Mouse (Mus musculus): ENCODE measurements around the gene B4galt5. TPM values are rescaled to one million over a fixed set of nuclear protein-coding genes. Genes with fewer than 3 reads are reported as not detected.

B4galt5 gene
- polyA plus RNA-seq, 1 experiment from 2014 or later: 58.7 TPM

DNA sequence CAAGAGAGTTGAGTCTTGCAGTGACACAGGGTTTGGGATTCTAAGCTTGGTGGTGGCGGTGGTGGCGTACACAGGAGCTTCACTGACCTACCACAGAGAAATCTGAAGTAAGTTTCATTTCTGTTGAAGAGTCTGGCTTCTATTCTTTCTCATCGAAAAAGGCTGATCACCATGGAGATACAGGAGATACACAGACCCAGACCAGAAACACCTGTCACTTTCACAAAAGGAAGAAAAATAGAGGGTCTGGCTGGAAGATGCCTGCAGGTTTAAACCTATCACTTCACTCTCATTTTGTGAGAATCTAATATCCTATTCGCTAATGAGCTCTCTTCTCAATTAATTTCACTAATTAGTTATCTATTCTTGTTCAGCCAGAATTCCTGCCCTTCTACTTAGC, 1.6 kb downstream of the B4galt5 start:
- DNase-seq (ENCODE audit: low read depth, low spot score) (no peak), ATAC-seq (no peak)
- TF ChIP-seq CTCF (IDR thresholded peaks at IDR 0.05): no peak
- in situ Hi-C loops (cut with MboI; ENCODE audit: low pct_unique_long_range_greater_than_20kb): loop anchor here (5.0 kb wide), 1 partner anchor 75 kb away; the partner anchor contains the start of gene Slc9a8
- ChIA-PET POLR2A (interaction anchor here (0.7 kb wide), 1 partner anchor 71 kb away, joined by 3 read pairs; no protein-coding TSS in a partner anchor), CTCF (interaction anchor here (1.1 to 1.6 kb wide), 2 partner anchors 32 to 275 kb away, joined by 3 read pairs; no protein-coding TSS in a partner anchor)
- no peaks in the 10 kb centered on the region for H3K27me3 ChIP-seq

DNA sequence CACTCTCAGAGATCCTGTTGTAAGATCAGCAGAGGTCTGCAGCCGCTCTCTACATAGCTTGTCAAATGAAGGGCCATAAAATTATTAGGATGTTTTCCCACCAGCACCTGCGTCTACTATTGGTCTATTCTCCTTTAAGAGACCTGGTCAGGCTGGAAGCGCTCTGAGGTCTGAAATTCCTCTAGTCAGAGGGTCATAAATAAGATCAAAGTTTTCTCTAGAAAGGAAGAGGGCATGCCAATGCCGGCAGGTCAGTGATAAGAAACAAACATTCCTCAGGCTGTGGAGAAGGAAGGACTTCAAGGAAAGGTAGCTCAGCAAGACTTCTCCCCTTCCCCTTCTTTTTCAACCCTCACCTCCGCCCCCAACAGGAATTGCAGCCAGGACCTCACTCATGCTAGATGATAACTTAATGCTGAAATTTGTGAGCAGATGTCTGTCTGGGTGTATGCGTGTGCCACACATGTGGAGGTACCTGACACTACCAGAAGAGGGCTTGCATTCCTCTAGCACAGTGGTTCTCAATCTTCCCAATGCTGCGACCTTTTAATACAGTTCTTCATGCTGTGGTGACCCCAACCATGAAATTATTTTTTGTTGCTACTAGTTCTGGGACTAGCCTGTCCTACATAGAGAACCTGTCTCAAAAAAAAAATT, 3.3 kb downstream of the B4galt5 start:
- TF ChIP-seq CTCF (IDR thresholded peaks at IDR 0.05): no peak
- in situ Hi-C loops (cut with MboI; ENCODE audit: low pct_unique_long_range_greater_than_20kb): loop anchor here (5.0 kb wide), 1 partner anchor 77 kb away; the partner anchor contains the start of gene Slc9a8
- ATAC-seq (no peak), DNase-seq (ENCODE audit: low read depth, low spot score) (no peak)
- CTCF ChIA-PET: interaction anchor here (0.9 to 1.4 kb wide), 3 partner anchors 40 to 74 kb away, joined by 3 to 5 read pairs (median 3); no protein-coding TSS in a partner anchor
- POLR2A ChIA-PET: no interaction called here
- H3K27me3 ChIP-seq: no peaks in the 10 kb centered on the region

DNA sequence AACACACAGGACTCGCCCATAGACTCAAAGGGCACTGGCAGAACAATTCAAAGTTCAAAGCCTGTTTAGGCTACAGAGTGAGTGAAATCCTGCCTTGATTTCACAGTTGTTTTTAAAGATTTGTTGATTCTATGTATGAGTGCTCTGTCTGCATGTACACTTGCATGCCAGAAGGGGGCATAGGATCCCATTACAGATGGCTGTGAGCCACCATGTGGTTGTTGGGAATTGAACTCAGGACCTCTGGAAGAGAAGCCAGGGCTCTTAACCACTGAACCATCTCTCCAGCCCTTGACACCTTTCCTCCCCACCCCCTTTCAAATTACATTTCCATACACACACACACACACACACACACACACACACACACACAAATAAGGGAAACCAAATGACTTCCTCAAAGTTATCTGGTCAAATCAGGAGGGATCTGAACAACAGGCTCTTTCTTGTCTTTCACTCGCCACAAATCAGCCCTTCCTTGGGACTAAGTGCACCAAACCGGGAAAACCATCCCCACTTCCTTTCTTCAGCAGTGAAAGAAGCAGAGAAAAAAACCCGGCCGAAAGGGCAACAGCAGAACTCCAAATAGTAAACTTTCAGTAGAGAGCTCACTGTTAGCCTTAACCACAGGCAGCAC, 4.0 kb downstream of the B4galt5 start:
- no peaks in the 10 kb centered on the region for H3K27me3 ChIP-seq
- ChIA-PET POLR2A (no interaction called here), CTCF (interaction anchor here (0.9 to 1.4 kb wide), 3 partner anchors 41 to 75 kb away, joined by 3 to 5 read pairs (median 3); no protein-coding TSS in a partner anchor)
- peak; percentile 62 for TF ChIP-seq CTCF (IDR thresholded peaks at IDR 0.05)
- no peak for DNase-seq (ENCODE audit: low read depth, low spot score)
- in situ Hi-C loops (cut with MboI; ENCODE audit: low pct_unique_long_range_greater_than_20kb): loop anchor here (5.0 kb wide), 1 partner anchor 77 kb away; the partner anchor contains the start of gene Slc9a8
- ATAC-seq: no peak

DNA sequence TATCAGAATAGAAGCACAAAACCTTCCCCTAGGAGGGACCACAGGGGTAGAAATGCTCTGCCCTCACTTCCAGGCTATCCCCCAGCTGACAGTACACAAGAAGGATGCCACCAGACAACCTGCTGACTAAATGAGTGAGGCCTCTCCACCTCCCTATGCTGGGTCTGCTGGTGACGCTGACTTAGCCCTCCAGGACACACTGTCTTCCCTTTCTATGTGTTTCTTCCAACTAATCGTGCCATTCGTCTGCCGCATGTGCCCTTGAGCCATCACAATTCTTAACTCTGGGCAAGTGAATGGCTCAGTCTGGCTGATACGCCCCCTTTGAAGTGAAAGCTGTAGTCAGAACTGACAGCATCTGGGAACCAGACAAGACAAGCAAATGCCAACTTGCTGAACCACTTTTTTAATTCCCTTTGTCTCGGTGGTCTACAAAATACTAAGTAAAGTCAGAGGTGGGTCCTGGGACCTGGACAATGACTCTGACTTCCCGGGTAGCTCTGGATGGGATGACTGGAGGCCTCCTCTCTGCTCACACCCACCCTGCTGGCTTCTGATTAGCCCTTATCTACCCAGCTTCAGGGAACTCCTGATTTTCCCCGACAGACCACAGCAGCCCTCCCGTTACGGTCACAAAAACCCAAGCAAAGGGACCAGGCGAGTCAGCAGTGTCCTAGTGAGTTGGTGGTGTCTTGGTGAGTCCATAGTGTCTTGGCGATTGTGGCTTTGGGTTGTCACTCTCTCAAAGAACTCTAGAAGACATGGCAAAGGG, 5.4 kb downstream of the B4galt5 start:
- ATAC-seq: no peak
- in situ Hi-C loops (cut with MboI; ENCODE audit: low pct_unique_long_range_greater_than_20kb): no loop called here

DNA sequence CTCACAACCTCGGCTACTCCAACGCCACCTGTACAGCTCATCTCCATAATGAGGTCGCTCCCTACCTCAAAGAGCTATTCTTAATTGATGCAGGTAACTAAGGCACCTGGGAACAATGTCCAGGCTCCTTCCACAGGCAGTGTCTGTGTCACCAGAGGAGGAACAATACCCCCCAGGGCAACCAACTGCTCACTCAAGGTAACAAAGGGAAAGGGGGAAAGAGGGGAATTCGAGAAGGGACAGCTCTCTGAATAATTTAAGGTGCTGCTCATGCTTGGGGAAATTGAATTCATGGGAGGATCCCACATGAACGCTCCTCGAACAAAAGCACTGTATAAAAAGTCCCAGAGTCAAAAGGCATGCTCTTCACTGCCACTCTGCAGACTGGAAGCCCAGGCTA, 6.1 kb downstream of the B4galt5 start:
- TF ChIP-seq CTCF (IDR thresholded peaks at IDR 0.05): no peak
- in situ Hi-C loops (cut with MboI; ENCODE audit: low pct_unique_long_range_greater_than_20kb): no loop called here
- no peak for DNase-seq (ENCODE audit: low read depth, low spot score)
- CTCF ChIA-PET: interaction anchor here (1.3 kb wide), 1 partner anchor 17 kb away, joined by 4 read pairs; no protein-coding TSS in a partner anchor
- no peaks in the 10 kb centered on the region for H3K27me3 ChIP-seq
- POLR2A ChIA-PET: no interaction called here
- ATAC-seq: no peak

More for the DNA sequence above, 5.4 kb downstream of the B4galt5 start:
- DNase-seq (ENCODE audit: low read depth, low spot score): no peak
- no peak for TF ChIP-seq CTCF (IDR thresholded peaks at IDR 0.05)
- CTCF ChIA-PET: interaction anchor here (0.7 to 1.3 kb wide), 3 partner anchors 11 to 37 kb away, joined by 3 to 4 read pairs (median 3); no protein-coding TSS in a partner anchor
- POLR2A ChIA-PET: no interaction called here
- no peaks in the 10 kb centered on the region for H3K27me3 ChIP-seq

DNA sequence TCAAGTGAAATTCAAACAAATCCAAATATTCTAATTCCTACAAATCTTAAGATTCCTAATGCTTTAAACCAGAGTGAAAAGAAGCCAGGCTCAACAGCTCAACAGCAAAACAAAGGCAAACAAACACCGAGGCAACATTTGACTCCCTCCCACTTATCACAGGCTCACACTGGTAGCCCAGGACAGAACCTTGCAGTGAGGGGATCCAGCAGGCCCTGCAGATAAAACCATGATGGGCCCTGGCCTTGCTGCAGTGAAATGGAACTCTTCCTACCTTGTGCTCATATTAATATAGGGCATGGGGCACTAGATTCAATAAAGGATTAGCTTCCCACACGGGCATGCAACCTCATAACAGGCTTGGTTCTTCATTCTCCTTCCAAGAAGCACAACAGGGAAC, 11.4 kb downstream of the B4galt5 start:
- ChIA-PET POLR2A (no interaction called here), CTCF (interaction anchor here (1.0 kb wide), 1 partner anchor 13 kb away, joined by 3 read pairs; no protein-coding TSS in a partner anchor)
- no peaks in the 10 kb centered on the region for H3K27me3 ChIP-seq
- no peak for TF ChIP-seq CTCF (IDR thresholded peaks at IDR 0.05)
- ATAC-seq: no peak
- no peak for DNase-seq (ENCODE audit: low read depth, low spot score)
- in situ Hi-C loops (cut with MboI; ENCODE audit: low pct_unique_long_range_greater_than_20kb): no loop called here

DNA sequence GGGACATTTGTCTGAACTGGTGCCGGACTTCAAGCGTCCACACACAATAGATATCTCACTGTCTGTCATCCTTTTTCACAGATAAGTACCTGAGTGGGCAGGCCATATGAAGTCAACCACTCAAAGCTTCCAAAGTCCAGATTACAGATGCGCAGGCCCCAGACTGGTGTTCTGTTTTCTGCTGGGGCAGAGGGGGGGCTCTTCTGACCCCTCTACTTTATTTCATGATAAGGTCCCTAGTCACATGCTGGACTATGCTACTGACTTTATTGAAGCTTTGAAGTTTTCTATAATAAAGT, 11.8 kb downstream of the B4galt5 start:
- no peaks in the 10 kb centered on the region for H3K27me3 ChIP-seq
- DNase-seq (ENCODE audit: low read depth, low spot score) (no peak), ATAC-seq (no peak)
- ChIA-PET POLR2A (no interaction called here), CTCF (interaction anchor here (1.0 kb wide), 1 partner anchor 12 kb away, joined by 3 read pairs; no protein-coding TSS in a partner anchor)
- in situ Hi-C loops (cut with MboI; ENCODE audit: low pct_unique_long_range_greater_than_20kb): no loop called here
- no peak for TF ChIP-seq CTCF (IDR thresholded peaks at IDR 0.05)

DNA sequence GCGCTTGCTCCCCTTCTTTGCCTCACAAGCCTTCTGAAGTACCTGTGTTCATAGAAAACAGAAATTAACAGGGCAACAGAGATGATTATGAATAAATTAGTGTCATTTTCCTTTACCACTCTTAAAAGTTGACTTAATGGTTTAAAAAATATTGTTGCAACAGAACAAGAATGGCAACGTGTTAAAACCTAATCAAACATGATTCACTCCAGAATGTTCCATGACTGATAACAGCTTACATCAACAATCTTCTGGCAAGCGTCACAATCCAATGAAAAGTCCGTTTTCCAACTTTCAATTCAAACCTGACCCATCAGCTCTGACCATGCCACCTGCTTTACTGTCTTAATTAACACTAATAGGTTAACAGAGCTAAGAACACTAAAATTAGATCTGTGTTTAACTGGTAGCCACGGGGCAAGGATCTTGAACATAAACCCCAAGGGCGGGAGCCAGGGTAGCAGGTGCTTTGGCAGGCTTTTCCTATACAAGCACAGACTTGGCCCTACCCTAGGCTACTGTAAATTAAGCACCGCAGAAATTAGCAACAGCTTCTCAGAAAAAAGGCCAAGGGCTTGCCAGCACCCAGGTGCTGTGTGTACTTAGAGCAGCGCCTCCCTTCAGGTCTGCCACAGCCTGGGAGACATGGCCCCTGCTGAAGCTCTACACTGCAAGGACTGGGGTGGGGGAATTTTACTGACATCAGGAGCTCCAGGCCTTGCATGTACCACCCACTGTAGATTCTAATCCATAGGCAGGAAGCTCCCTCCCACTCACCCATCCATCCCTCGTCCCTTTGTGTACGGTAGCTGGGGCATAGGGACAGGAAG, 12.4 kb downstream of the B4galt5 start:
- no peak for ATAC-seq
- in situ Hi-C loops (cut with MboI; ENCODE audit: low pct_unique_long_range_greater_than_20kb): no loop called here
- no peak for TF ChIP-seq CTCF (IDR thresholded peaks at IDR 0.05)
- POLR2A ChIA-PET: no interaction called here
- DNase-seq (ENCODE audit: low read depth, low spot score): no peak
- H3K27me3 ChIP-seq: no peaks in the 10 kb centered on the region
- CTCF ChIA-PET: no interaction called here

DNA sequence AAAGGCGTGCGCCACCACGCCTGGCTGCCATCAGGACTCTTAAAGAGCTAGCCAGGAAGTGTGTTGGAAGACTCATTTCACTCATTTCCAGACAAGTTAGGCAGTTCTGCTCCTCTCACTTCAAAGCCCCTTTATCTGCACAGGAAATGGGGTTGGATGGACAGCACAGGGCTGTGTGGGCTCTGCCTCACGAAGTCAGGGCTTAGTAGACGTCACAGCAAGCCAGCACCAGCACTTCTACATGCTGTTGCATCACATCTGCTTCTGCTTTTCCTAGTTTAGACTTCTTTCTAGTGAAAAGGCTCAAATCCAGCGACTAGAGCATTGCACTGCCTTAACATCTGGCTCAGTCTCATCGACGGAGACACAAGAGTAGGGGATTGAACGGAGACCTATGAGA, 13.9 kb downstream of the B4galt5 start:
- ATAC-seq (no peak), DNase-seq (ENCODE audit: low read depth, low spot score) (no peak)
- no peaks in the 10 kb centered on the region for H3K27me3 ChIP-seq
- in situ Hi-C loops (cut with MboI; ENCODE audit: low pct_unique_long_range_greater_than_20kb): no loop called here
- CTCF ChIA-PET: no interaction called here
- TF ChIP-seq CTCF (IDR thresholded peaks at IDR 0.05): no peak
- POLR2A ChIA-PET: no interaction called here

DNA sequence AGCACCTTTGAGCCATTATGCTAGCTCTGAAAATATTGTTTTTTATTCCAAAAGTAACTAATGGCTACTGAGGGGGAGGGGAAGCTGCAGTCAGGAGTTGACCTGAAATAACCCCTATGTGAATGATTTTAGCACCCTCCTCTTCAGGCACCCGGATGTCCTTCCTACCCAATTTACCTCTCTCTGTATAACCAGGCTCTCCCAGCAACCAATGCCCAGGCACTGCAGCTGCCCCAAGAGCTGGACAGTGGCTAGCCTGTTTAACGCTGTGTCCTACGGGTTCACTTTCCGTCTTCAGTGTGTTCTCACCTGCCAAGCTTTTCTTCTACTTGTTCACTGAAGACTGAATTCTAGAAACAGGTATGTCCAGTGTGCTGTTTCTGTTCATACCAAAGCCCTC, 14.7 kb downstream of the B4galt5 start:
- TF ChIP-seq CTCF (IDR thresholded peaks at IDR 0.05): no peak
- CTCF ChIA-PET: no interaction called here
- no peaks in the 10 kb centered on the region for H3K27me3 ChIP-seq
- POLR2A ChIA-PET: no interaction called here
- DNase-seq (ENCODE audit: low read depth, low spot score): no peak
- no peak for ATAC-seq
- in situ Hi-C loops (cut with MboI; ENCODE audit: low pct_unique_long_range_greater_than_20kb): no loop called here
